Mouse (Mus musculus) right cerebral cortex, postnatal 4 days (tissue): Measurements from ENCODE around the gene Tenm2.

ENCODE experiments used
- DNase-seq: peaks from one replicate; pipeline ENCODE4 v3.0.0-alpha.2; 2022

Tenm2 gene

GRCm38 (mm10) chr11:37079403-37079802 is 156.4 kb downstream of the Tenm2 start:
- DNase-seq, result no peak

- no peak for DNase-seq
Observed at GRCm38 (mm10) chr11:37076989-37077598, 158.7 kb downstream of the Tenm2 start.

GRCm38 (mm10) chr11:37075349-37075748 is 160.4 kb downstream of the Tenm2 start:
- DNase-seq, result no peak

- DNase-seq, result no peak
Observed at GRCm38 (mm10) chr11:37065459-37065858, 170.3 kb downstream of the Tenm2 start.

GRCm38 (mm10) chr11:37046671-37047070 is 189.1 kb downstream of the Tenm2 start:
- DNase-seq, result peak; percentile 37

GRCm38 (mm10) chr11:37041259-37041658 is 194.5 kb downstream of the Tenm2 start:
- no peak for DNase-seq

GRCm38 (mm10) chr11:37039283-37039682 is 196.5 kb downstream of the Tenm2 start:
- DNase-seq, result no peak

GRCm38 (mm10) chr11:37031305-37032055 is 204.3 kb downstream of the Tenm2 start:
- no peak for DNase-seq

GRCm38 (mm10) chr11:37011900-37012299 is 223.9 kb downstream of the Tenm2 start:
- no peak for DNase-seq

- DNase-seq, result no peak
Observed at GRCm38 (mm10) chr11:37009243-37009642, 226.5 kb downstream of the Tenm2 start.

GRCm38 (mm10) chr11:36997668-36998067 is 238.1 kb downstream of the Tenm2 start:
- no peak for DNase-seq

GRCm38 (mm10) chr11:36990895-36991294 is 244.9 kb downstream of the Tenm2 start:
- no peak for DNase-seq

GRCm38 (mm10) chr11:36988776-36989565 is 246.8 kb downstream of the Tenm2 start:
- DNase-seq, result peak; percentile 43

GRCm38 (mm10) chr11:36974142-36974541 is 261.6 kb downstream of the Tenm2 start:
- no peak for DNase-seq

- no peak for DNase-seq
Observed at GRCm38 (mm10) chr11:36958102-36958501, 277.7 kb downstream of the Tenm2 start.

GRCm38 (mm10) chr11:36941429-36941828 is 294.3 kb downstream of the Tenm2 start:
- no peak for DNase-seq

GRCm38 (mm10) chr11:36940557-36941110 is 295.1 kb downstream of the Tenm2 start:
- DNase-seq, result no peak

- DNase-seq, result no peak
Observed at GRCm38 (mm10) chr11:36929817-36930216, 305.9 kb downstream of the Tenm2 start.

- DNase-seq, result peak; percentile 8
Observed at GRCm38 (mm10) chr11:36926705-36927406, 308.9 kb downstream of the Tenm2 start.

GRCm38 (mm10) chr11:36919301-36919700 is 316.5 kb downstream of the Tenm2 start:
- no peak for DNase-seq

GRCm38 (mm10) chr11:36911406-36911805 is 324.4 kb downstream of the Tenm2 start:
- peak; percentile 22 for DNase-seq

- DNase-seq, result no peak
Observed at GRCm38 (mm10) chr11:36909036-36909435, 326.7 kb downstream of the Tenm2 start.

- DNase-seq, result no peak
Observed at GRCm38 (mm10) chr11:36902302-36902701, 333.5 kb downstream of the Tenm2 start.
